Mouse (Mus musculus): ENCODE data around the gene Atg14.

Gene Atg14

GRCm38 (mm10) chr14:47508035-47508434, 62.4 kb downstream of the Atg14 start:
- DNase-seq (ENCODE audit: low spot score in 2 of 2), result no peak

- DNase-seq (ENCODE audit: low spot score in 2 of 2), result no peak
Observed at GRCm38 (mm10) chr14:47506676-47507075, 63.8 kb downstream of the Atg14 start.

- DNase-seq (ENCODE audit: low spot score in 2 of 2), result no peak
Observed at GRCm38 (mm10) chr14:47504036-47504435, 66.4 kb downstream of the Atg14 start.

- DNase-seq (ENCODE audit: low spot score in 2 of 2), result no peak
Observed at GRCm38 (mm10) chr14:47498632-47499031, 71.8 kb downstream of the Atg14 start.

- no peak for DNase-seq (ENCODE audit: low spot score in 2 of 2)
Observed at GRCm38 (mm10) chr14:47497166-47497565, 73.3 kb downstream of the Atg14 start.

GRCm38 (mm10) chr14:47495951-47496350, 74.5 kb downstream of the Atg14 start:
- no peak for DNase-seq (ENCODE audit: low spot score in 2 of 2)

- DNase-seq (ENCODE audit: low spot score in 2 of 2), result no peak
Observed at GRCm38 (mm10) chr14:47493592-47494361, 76.7 kb downstream of the Atg14 start.
